Mouse (Mus musculus) erythroblast, adult 5-6 weeks (primary cell): ENCODE results near the gene Nbeal1. TPM values are rescaled to one million over a fixed set of nuclear protein-coding genes. Genes with fewer than 3 reads are reported as not detected.
A peak's percentile ranks its signal among the peaks of the same experiment; 100 is the strongest.
"Not testable (repeated sequence)": the region's sequence is repeated elsewhere in the genome, so short reads cannot be mapped to it uniquely, and the experiment has no call there.

Experiments
- ATAC-seq: replicated peaks from 2 replicates; pipeline ENCODE4 v1.8.0; 2016; ENCODE audit warnings: moderate number of reproducible peaks, mild to moderate bottlenecking, moderate TSS enrichment, inconsistent platforms; ENCODE audit not compliant: poor library complexity, low FRiP score, severe bottlenecking
- total RNA-seq, 2 experiments: library from RNA; stranded (forward) in 1 of 2; stranded (reverse) in 1 of 2; fragments of 150-400 nt in 1 of 2; fragments of 200-764, 138-1000 nt in 1 of 2; gene quantifications; 2 replicates each; pipeline versions ENCODE4 v1.2.3 to v1.2.4; 2015 to 2017; ENCODE audit warnings: low replicate concordance in 2 of 2

Gene Nbeal1
- total RNA-seq (2015; ENCODE audit: low replicate concordance) = 1.9 and 2.9 TPM in 2 replicates
- 2.8 and 4.3 TPM in 2 replicates for total RNA-seq (2017; ENCODE audit: low replicate concordance)

- peak; percentile 98 for ATAC-seq
These were observed at the start of gene Nbeal1 for GRCm38 (mm10) chr1:60179932-60180783. Nbeal1 (plus strand) TSS chr1:60180599.

- no peak for ATAC-seq
These were observed 43.1 kb upstream of the Nbeal1 start for GRCm38 (mm10) chr1:60137346-60137745.

GRCm38 (mm10) chr1:60152700-60153099, 27.7 kb upstream of the Nbeal1 start:
- ATAC-seq = no peak

- no peak for ATAC-seq
These were observed 23.7 kb upstream of the Nbeal1 start for GRCm38 (mm10) chr1:60156651-60157050.

GRCm38 (mm10) chr1:60158411-60158810, 22.0 kb upstream of the Nbeal1 start:
- no peak for ATAC-seq

GRCm38 (mm10) chr1:60163676-60164075, 16.7 kb upstream of the Nbeal1 start:
- no peak for ATAC-seq

GRCm38 (mm10) chr1:60169626-60170025, 10.8 kb upstream of the Nbeal1 start:
- no peak for ATAC-seq

GRCm38 (mm10) chr1:60170251-60170650, 10.1 kb upstream of the Nbeal1 start:
- no peak for ATAC-seq

GRCm38 (mm10) chr1:60173119-60173518, 7.3 kb upstream of the Nbeal1 start:
- no peak for ATAC-seq

GRCm38 (mm10) chr1:60177814-60178213, 2.6 kb upstream of the Nbeal1 start:
- ATAC-seq = not testable (repeated sequence)

GRCm38 (mm10) chr1:60179376-60179775, 1.0 kb upstream of the Nbeal1 start:
- ATAC-seq = no peak

- ATAC-seq = no peak
These were observed 404 bp downstream of the Nbeal1 start for GRCm38 (mm10) chr1:60180784-60181221.

- no peak for ATAC-seq
These were observed 8.1 kb downstream of the Nbeal1 start for GRCm38 (mm10) chr1:60188454-60188853.

GRCm38 (mm10) chr1:60196813-60197212, 16.4 kb downstream of the Nbeal1 start:
- no peak for ATAC-seq

GRCm38 (mm10) chr1:60199006-60199405, 18.6 kb downstream of the Nbeal1 start:
- ATAC-seq = no peak

- ATAC-seq = no peak
These were observed 55.9 kb downstream of the Nbeal1 start for GRCm38 (mm10) chr1:60236261-60236660.

GRCm38 (mm10) chr1:60240430-60240829, 60.0 kb downstream of the Nbeal1 start:
- ATAC-seq = no peak

GRCm38 (mm10) chr1:60268113-60268512, 87.7 kb downstream of the Nbeal1 start:
- ATAC-seq = no peak

- no peak for ATAC-seq
These were observed 88.9 kb downstream of the Nbeal1 start for GRCm38 (mm10) chr1:60269314-60269713.

- ATAC-seq = no peak
These were observed 92.1 kb downstream of the Nbeal1 start for GRCm38 (mm10) chr1:60272471-60272870.

GRCm38 (mm10) chr1:60293921-60294320, 113.5 kb downstream of the Nbeal1 start:
- no peak for ATAC-seq
